Mouse (Mus musculus): ENCODE data around the gene Syt7. TPM values are rescaled to one million over a fixed set of nuclear protein-coding genes. Genes with fewer than 3 reads are reported as not detected.

The Syt7 gene
- total RNA-seq, 1 experiment from 2014 or later = not detected

DNA sequence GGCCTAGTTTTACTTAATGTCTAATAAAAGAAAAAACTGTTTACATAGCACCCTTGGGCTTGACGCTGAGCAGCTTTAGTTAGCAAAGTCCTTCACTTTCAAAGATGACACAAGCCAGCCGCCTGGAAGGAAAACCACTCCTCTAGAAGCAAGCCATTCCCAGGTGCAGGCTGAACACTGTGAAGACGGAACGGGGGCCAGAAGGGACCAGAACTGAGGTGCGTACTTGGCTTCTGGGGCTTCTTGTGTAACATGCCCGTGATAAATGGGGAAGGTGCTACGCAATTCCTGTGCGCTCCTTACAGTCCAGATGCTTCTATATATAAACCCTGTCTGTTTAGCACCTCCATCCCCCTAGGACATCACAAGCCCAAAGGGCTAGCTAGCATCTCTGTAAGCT is 111.7 kb downstream of the Syt7 start:
- no peak for ATAC-seq (ENCODE audit: extremely low read depth, insufficient number of reproducible peaks, low FRiP score, poor library complexity, severe bottlenecking)

DNA sequence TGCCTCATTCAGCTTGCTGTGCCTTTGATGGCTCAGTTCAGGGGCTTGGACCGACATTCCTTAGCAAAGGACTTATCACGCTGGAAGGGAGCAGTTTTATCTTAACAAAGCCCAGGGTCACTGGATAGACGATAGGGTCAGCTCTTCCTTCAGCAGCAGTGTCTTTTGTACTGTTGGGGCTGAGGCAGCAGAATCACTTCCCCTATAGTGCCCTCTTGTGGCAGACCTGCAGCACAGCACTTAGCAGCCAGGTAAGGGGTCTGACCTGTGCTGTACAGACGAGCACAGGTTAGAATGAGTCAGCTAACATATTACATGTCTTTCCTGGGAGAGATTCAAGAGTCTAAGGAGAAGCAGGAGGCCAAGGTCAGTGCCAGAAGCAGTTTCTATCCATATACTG is 113.7 kb downstream of the Syt7 start:
- peak; percentile 69; the same call in 1 of the 2 replicates for ATAC-seq (ENCODE audit: extremely low read depth, insufficient number of reproducible peaks, low FRiP score, poor library complexity, severe bottlenecking)

Other genes with a start within 250 kb of the Syt7 start
- 0.23 and 3.2 TPM in 2 replicates for gene Fads1, start 206.2 kb upstream of the Syt7 start, total RNA-seq (2017)
- 57.5 and 74.8 TPM in 2 replicates for gene Tmem258, start 185.1 kb upstream of the Syt7 start, total RNA-seq (2017)
- 17.2 and 18.9 TPM in 2 replicates for gene Fen1, start 184.9 kb upstream of the Syt7 start, total RNA-seq (2017)
- 0.12 TPM in 1 of 2 replicates, not detected in the other for gene Myrf, start 148.3 kb upstream of the Syt7 start, total RNA-seq (2017)
- gene Dagla, start 84.2 kb upstream of the Syt7 start, total RNA-seq (2017) = not detected in 2 replicates
- gene Lrrc10b, start 68.4 kb downstream of the Syt7 start, total RNA-seq (2017) = 0.47 TPM in 1 of 2 replicates, not detected in the other
- gene Ppp1r32, start 93.8 kb downstream of the Syt7 start, total RNA-seq (2017) = 2.0 and 2.8 TPM in 2 replicates
- 101 and 126 TPM in 2 replicates for gene Cpsf7, start 136.2 kb downstream of the Syt7 start, total RNA-seq (2017)
- gene Sdhaf2, start 137.1 kb downstream of the Syt7 start, total RNA-seq (2017) = 66.2 and 77.1 TPM in 2 replicates
- gene Tmem216, start 167.1 kb downstream of the Syt7 start, total RNA-seq (2017) = 8.7 and 9.3 TPM in 2 replicates
- gene Cyb561a3, start 188.1 kb downstream of the Syt7 start, total RNA-seq (2017) = 133 and 135 TPM in 2 replicates
- 4.9 and 5.4 TPM in 2 replicates for gene Tmem138, start 188.3 kb downstream of the Syt7 start, total RNA-seq (2017)
- gene Ddb1, start 216.2 kb downstream of the Syt7 start, total RNA-seq (2017) = 201 TPM in 2 replicates
- gene Tkfc, start 216.6 kb downstream of the Syt7 start, total RNA-seq (2017) = 4.7 and 7.0 TPM in 2 replicates
- gene Vwce, start 245.1 kb downstream of the Syt7 start, total RNA-seq (2017) = not detected in 2 replicates